Mouse (Mus musculus) MN1 (cell line): Measurements from ENCODE around the gene Hist1h4j.

Source experiments
- DNase-seq: peaks from one replicate; pipeline ENCODE4 v3.0.0-alpha.2; 2016; ENCODE audit warnings: low spot score

Hist1h4j gene

GRCm38 (mm10) chr13:21727948-21728572 is 6.8 kb upstream of the Hist1h4j start:
- DNase-seq, result peak; percentile 51

GRCm38 (mm10) chr13:21729544-21729943 is 5.3 kb upstream of the Hist1h4j start:
- DNase-seq, result no peak

- peak; percentile 40 for DNase-seq
Measured at GRCm38 (mm10) chr13:21733466-21733865, 1.4 kb upstream of the Hist1h4j start.

GRCm38 (mm10) chr13:21734010-21734905 is 606 bp upstream of the Hist1h4j start:
- DNase-seq, result peak; percentile 88

GRCm38 (mm10) chr13:21745006-21745405 is 10.1 kb downstream of the Hist1h4j start:
- DNase-seq, result no peak

- DNase-seq, result peak; percentile 45
Measured at GRCm38 (mm10) chr13:21749387-21750158, 14.7 kb downstream of the Hist1h4j start.

GRCm38 (mm10) chr13:21750159-21751017 is 15.5 kb downstream of the Hist1h4j start, which contains the start of gene Hist1h4k:
TSS of gene Hist1h4k (minus strand) at chr13:21750505.
- peak; percentile 86 for DNase-seq

GRCm38 (mm10) chr13:21751417-21751816 is 16.6 kb downstream of the Hist1h4j start:
- no peak for DNase-seq

- no peak for DNase-seq
Measured at GRCm38 (mm10) chr13:21751827-21752226, 17.0 kb downstream of the Hist1h4j start.

- no peak for DNase-seq
Measured at GRCm38 (mm10) chr13:21752356-21752755, 17.5 kb downstream of the Hist1h4j start.

- DNase-seq, result peak; percentile 34
Measured at GRCm38 (mm10) chr13:21753051-21753523, 18.2 kb downstream of the Hist1h4j start.

- peak; percentile 93 for DNase-seq
Measured at GRCm38 (mm10) chr13:21753524-21754285, 18.8 kb downstream of the Hist1h4j start, which contains the start of the genes Hist1h2ak and Hist1h2bn. TSS of gene Hist1h2ak (minus strand) at chr13:21753827. TSS of gene Hist1h2bn (plus strand) at chr13:21754123.

GRCm38 (mm10) chr13:21754294-21755001 is 19.6 kb downstream of the Hist1h4j start:
- DNase-seq, result peak; percentile 50

GRCm38 (mm10) chr13:21755707-21756106 is 20.8 kb downstream of the Hist1h4j start:
- DNase-seq, result no peak

- DNase-seq, result peak; percentile 92
Measured at GRCm38 (mm10) chr13:21778814-21779766, 44.2 kb downstream of the Hist1h4j start.

- DNase-seq, result peak; percentile 73
Measured at GRCm38 (mm10) chr13:21779767-21780731, 45.2 kb downstream of the Hist1h4j start, which contains the start of gene Hist1h1b. TSS of gene Hist1h1b (minus strand) at chr13:21780625.

- DNase-seq, result no peak
Measured at GRCm38 (mm10) chr13:21781021-21781555, 46.2 kb downstream of the Hist1h4j start.
